Mouse (Mus musculus) ovary, adult 18-20 months (tissue): ENCODE measurements around the gene Syne1.

Source experiments
- DNase-seq: peaks from one replicate; pipeline ENCODE4 v3.0.0; 2022; ENCODE audit warnings: low spot score, mixed read lengths

Gene Syne1

GRCm38 (mm10) chr10:5437766-5438165 is 113.5 kb downstream of the Syne1 start:
- no peak for DNase-seq

GRCm38 (mm10) chr10:5423984-5424383 is 127.3 kb downstream of the Syne1 start:
- no peak for DNase-seq

- DNase-seq: no peak
Measured at GRCm38 (mm10) chr10:5415730-5416129, 135.6 kb downstream of the Syne1 start.

- DNase-seq: no peak
Measured at GRCm38 (mm10) chr10:5384131-5384776, 167.0 kb downstream of the Syne1 start.

- no peak for DNase-seq
Measured at GRCm38 (mm10) chr10:5381536-5381935, 169.7 kb downstream of the Syne1 start.

- DNase-seq: no peak
Measured at GRCm38 (mm10) chr10:5378969-5379368, 172.3 kb downstream of the Syne1 start.

GRCm38 (mm10) chr10:5369599-5369998 is 181.7 kb downstream of the Syne1 start:
- no peak for DNase-seq

- DNase-seq: no peak
Measured at GRCm38 (mm10) chr10:5368266-5368665, 183.0 kb downstream of the Syne1 start.

- no peak for DNase-seq
Measured at GRCm38 (mm10) chr10:5367465-5368011, 183.7 kb downstream of the Syne1 start.

- no peak for DNase-seq
Measured at GRCm38 (mm10) chr10:5360560-5360959, 190.7 kb downstream of the Syne1 start.

GRCm38 (mm10) chr10:5356614-5357013 is 194.7 kb downstream of the Syne1 start:
- DNase-seq: no peak

GRCm38 (mm10) chr10:5353390-5353789 is 197.9 kb downstream of the Syne1 start:
- DNase-seq: no peak

- no peak for DNase-seq
Measured at GRCm38 (mm10) chr10:5346911-5347310, 204.4 kb downstream of the Syne1 start.

GRCm38 (mm10) chr10:5343211-5343610 is 208.1 kb downstream of the Syne1 start:
- no peak for DNase-seq

- no peak for DNase-seq
Measured at GRCm38 (mm10) chr10:5336394-5336793, 214.9 kb downstream of the Syne1 start.

GRCm38 (mm10) chr10:5332801-5333200 is 218.5 kb downstream of the Syne1 start:
- no peak for DNase-seq

- DNase-seq: no peak
Measured at GRCm38 (mm10) chr10:5326716-5327115, 224.6 kb downstream of the Syne1 start.

- DNase-seq: no peak
Measured at GRCm38 (mm10) chr10:5323741-5324395, 227.4 kb downstream of the Syne1 start.

- no peak for DNase-seq
Measured at GRCm38 (mm10) chr10:5322562-5322961, 228.7 kb downstream of the Syne1 start.

GRCm38 (mm10) chr10:5317602-5318001 is 233.7 kb downstream of the Syne1 start:
- peak; percentile 20 for DNase-seq

GRCm38 (mm10) chr10:5312437-5312836 is 238.8 kb downstream of the Syne1 start:
- DNase-seq: no peak

GRCm38 (mm10) chr10:5309961-5310713 is 241.1 kb downstream of the Syne1 start:
- DNase-seq: no peak

GRCm38 (mm10) chr10:5309398-5309797 is 241.9 kb downstream of the Syne1 start:
- DNase-seq: no peak
